Mouse (Mus musculus) brain, embryonic 14.5 days (tissue): Measurements from ENCODE around the gene Cyp26a1. TPM values are rescaled to one million over a fixed set of nuclear protein-coding genes. Genes with fewer than 3 reads are reported as not detected.
A peak's percentile ranks its signal among the peaks of the same experiment; 100 is the strongest.

ENCODE experiments used
- DNase-seq: peaks from one replicate; pipeline ENCODE4 v3.0.0-alpha.2; 2011; ENCODE audit warnings: low read depth
- CTCF ChIP-seq: fragments of 200-500 bp; IDR thresholded peaks from 2 replicates; pipeline ENCODE4 v1.5.1; 2012; ENCODE audit warnings: inconsistent platforms, mild to moderate bottlenecking, moderate library complexity, borderline replicate concordance; ENCODE audit not compliant: insufficient read depth, insufficient read length; ENCODE audit errors: extremely low read depth
- POLR2A ChIP-seq: fragments of 200-500 bp; IDR thresholded peaks from 2 replicates; pipeline ENCODE4 v1.6.1; 2012; ENCODE audit warnings: mild to moderate bottlenecking, inconsistent platforms, borderline replicate concordance; ENCODE audit not compliant: poor library complexity, insufficient read depth, insufficient read length, severe bottlenecking; ENCODE audit errors: extremely low read depth
- polyA plus RNA-seq: library from polyadenylated mRNA; depleted of rRNA; stranded (reverse); fragments of >200 nt; gene quantifications from 2 replicates; pipeline ENCODE4 v1.2.3, GENCODE M21; 2012; rRNA removed

Gene Cyp26a1
- 0.08 and 0.14 TPM in 2 replicates for polyA plus RNA-seq

DNA sequence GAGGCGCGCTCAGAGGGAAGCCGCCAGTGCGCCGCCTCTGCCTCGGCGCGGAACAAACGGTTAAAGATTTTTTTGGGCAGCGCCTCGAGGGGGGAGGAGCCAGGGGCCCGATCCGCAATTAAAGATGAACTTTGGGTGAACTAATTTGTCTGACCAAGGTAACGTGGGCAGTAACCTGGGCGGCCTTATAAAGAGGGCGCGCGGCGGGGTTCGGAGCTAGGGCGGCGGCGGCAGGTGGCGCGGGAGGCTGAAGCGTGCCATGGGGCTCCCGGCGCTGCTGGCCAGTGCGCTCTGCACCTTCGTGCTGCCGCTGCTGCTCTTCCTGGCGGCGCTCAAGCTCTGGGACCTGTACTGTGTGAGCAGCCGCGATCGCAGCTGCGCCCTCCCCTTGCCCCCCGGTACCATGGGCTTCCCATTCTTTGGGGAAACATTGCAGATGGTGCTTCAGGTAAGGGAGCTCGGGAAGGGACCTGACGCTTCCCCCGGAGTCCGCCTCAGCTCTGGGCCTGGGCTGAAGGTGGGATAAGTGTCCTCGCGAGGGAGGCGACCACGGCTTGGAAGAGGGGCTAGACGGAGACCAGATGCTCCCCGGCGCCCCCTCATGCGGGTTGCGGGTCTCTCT, at the start of gene Cyp26a1:
Gene Cyp26a1 (plus strand): TSS at position 148 of the 622 bp plus-strand sequence.
- no peak for TF ChIP-seq CTCF
- TF ChIP-seq POLR2A: no peak
- peak; percentile 28 for DNase-seq

DNA sequence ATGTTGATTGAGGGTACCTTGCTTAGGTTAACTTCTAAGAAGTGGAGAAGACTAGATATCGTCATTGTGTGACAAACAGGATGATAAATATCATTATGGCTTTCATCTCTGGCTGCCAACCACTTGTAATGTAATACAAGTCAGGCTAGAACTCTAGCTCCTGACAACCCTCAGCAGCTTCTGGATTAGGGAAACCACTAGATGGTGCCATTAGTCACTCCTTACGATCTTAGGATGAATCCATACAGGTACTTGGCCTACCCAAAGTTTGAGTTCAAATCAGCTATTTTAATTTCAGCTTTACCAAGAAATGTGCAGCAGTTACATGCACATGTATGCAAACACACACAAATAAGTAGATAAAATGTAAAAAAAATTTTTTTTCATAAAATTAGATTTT, 49.6 kb upstream of the Cyp26a1 start:
- peak; percentile 41 for DNase-seq
- TF ChIP-seq CTCF (peak; percentile 32; the same call in 1 of the 2 replicates), POLR2A (no peak)

DNA sequence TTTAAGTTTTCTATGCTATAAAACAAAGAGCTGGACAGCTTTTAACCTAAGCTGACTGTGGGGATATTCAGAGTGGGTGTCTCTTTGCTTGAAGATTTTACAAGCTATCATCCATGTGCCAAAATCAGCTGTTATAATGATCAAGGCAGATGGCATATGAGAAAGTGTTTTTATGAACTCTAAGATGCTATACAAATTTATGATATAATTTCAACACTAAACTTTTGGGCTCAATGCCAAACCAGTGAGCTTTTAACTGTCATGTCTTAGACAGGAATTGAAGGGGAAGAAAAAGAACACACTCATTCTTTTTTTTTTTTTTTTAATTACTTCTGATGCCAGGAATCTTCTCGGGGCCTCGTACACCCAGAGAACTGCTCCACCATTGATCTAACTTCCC, 47.1 kb upstream of the Cyp26a1 start:
- TF ChIP-seq CTCF: no peak
- no peak for TF ChIP-seq POLR2A
- DNase-seq: peak; percentile 66

DNA sequence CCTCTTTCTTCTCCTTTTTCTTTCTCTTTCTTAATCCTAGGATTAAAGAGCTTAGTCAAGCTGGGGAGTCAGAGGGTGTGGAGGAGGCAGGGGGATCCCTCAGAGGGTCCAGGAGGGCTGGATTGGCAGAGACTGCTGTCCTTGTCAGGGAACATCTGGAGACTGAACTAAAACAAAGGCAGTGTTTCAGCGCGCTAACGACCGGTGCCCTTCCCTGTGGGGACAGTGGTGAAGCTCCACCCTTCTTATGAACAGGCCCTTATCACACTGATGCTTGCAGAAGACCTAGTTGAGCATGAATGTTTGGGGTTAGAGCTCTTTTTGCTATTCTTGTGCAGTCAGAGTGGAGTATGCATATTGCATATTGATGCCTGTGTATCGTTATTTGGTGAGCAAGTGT, 43.6 kb upstream of the Cyp26a1 start:
- TF ChIP-seq CTCF (no peak), POLR2A (no peak)

DNA sequence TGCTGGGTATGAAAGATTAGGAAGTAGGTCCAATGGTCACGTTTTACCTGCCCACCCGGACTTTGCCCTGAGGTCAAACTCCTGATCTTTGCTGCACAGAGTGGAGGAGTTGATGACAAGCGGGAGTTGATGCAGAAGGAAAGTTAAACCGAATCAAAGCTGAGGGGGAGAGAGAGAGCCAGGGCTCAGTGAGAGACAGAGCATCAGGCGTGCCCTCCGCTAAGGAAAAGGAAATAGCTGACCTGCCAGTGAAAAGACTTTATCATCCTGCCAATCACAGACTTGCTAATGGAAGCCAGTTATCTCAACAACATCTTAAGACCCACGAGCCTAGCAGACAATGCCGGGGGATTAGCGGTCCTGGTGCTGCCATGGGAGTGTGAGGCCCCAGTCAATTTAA, 41.2 kb upstream of the Cyp26a1 start:
- TF ChIP-seq POLR2A (no peak), CTCF (no peak)
- peak; percentile 46 for DNase-seq

More for the DNA sequence above, 43.6 kb upstream of the Cyp26a1 start:
- no peak for DNase-seq

DNA sequence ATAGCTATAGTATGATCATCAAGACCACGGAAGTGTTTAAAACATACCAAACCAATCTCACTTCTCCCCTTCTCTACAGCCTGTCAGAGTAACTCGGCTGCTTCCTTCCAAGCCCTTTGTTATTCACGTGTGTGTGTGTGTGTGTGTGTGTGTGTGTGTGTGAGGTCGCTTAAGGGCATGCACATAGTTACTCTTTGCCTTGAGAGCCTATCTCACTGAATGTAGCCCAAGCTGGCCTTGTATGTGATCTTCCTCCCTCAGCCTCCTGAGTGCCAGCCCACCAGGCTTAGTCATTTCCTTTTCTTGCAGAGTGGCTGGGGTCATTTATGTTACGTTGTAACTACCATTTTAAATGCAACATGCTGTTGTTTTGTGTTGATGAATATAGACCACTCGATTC, 32.3 kb upstream of the Cyp26a1 start:
- no peak for TF ChIP-seq CTCF
- TF ChIP-seq POLR2A: no peak
- no peak for DNase-seq

DNA sequence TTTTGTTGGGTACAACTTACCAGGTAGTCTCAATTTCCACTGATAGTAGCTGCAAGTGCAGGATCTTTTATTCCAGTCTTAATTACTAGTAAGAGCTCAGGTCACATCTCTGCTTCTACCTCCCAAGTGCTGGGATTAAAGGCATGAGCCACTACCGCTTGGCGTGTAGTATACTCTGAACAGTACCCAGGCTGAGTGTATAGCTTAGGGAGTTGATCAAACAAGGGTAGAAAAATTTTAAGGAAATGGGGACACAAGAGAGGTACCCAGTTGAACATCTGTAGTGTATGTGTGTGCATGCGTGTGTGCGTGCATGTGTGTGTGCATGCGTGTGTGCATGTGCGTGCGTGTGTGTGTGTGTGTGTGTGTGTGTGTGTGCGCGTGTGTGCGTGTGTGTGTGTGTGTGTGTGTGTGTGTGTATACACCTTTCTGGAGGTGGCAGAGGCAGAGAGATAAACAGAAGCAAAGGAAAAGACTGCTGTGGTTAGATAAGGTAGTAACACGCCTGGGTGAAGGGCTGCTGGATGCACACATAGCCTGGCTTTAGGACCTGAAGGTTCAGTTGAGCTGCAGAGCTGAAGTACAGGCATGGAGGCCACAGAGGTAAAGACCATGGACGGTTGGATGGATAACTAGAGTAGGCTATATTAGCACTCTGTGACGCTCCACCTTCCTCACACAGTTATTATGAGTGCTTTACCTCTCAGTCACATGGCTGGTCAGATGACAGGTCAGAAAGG, 29.6 kb upstream of the Cyp26a1 start:
- DNase-seq: no peak
- no peak for TF ChIP-seq CTCF
- no peak for TF ChIP-seq POLR2A

DNA sequence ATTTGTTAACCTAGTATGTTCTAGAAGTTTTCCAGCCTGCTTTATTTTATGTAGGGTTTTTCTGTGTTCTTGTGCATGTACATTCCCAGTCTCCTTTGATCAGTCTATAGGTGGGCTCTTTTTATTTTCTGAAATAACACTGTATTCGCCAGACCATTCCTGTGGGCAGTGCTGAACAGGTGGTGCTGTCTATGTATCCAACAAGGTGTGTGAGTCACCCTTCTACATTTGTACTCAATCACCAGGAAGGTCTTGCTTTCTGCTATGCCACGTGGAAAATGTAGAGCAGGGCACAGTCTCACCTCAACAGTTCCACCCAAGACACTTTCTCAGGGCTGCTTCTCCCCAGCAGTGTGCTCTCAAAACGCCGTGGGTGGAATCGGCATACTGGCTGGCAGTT, 28.9 kb upstream of the Cyp26a1 start:
- TF ChIP-seq POLR2A (no peak), CTCF (no peak)
- no peak for DNase-seq

DNA sequence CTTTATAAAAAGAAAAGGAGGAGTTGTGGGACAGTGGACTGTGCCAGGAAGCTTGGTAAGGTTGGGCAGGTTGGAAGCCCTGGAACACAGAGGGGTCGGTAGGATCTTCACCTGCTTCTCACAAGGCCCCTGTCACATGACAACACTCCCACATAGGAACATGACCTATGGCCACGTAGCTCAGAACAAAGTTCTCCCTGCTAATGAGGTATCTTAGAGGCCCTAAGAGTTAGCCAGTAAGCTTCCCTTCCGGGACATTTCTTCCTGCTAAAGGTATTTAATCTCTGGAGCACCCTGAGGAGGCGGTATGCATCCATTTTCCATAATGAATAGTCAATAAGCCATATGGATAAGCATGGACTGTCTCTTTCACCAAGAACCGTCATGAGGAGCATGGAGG, 28.1 kb upstream of the Cyp26a1 start:
- DNase-seq: no peak
- TF ChIP-seq CTCF (no peak), POLR2A (no peak)

DNA sequence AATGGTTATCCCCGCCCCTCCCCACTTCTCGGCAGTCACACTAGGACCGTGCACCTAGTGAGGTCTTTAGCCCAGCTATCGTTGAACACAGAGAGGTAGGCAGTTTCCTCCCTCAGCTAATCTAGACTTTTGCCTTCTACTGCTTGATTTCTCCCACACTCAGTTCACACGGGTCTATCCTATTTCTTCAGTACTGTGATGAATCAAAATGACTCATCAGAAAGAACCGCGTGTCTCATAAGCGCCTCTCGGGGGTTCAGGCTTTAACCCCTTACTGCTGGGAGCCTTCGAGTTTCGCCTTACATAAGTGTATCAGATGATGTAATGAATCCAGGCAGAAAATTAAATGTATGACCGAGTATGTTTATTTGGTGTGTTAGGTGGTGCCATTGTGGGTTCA, 24.2 kb upstream of the Cyp26a1 start:
- no peak for DNase-seq
- TF ChIP-seq POLR2A: no peak
- TF ChIP-seq CTCF: no peak

DNA sequence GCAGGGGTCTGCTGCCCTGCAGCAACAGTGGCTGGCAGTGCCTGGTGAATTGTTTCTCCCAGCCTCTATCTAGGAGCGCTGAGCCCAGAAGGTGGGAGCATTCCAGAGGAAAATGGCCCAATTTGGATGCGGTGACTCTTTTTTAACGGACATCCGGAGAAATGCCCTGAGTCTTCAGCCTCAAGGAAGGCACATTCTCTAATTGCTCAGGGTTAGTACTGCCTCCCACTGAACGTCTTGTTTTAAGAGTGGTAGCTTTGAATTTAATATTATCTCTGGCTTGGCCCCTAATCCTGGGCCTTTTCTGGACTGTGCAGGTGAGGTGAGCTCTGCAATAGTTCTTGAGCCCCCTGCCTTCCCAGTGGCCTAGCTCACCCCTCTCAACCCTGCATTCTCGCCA, 12.3 kb upstream of the Cyp26a1 start, which contains the start of gene Cyp26c1:
Gene Cyp26c1 (plus strand): TSS at position 301 of the 400 bp plus-strand sequence.
- DNase-seq: no peak
- TF ChIP-seq CTCF: no peak
- no peak for TF ChIP-seq POLR2A

DNA sequence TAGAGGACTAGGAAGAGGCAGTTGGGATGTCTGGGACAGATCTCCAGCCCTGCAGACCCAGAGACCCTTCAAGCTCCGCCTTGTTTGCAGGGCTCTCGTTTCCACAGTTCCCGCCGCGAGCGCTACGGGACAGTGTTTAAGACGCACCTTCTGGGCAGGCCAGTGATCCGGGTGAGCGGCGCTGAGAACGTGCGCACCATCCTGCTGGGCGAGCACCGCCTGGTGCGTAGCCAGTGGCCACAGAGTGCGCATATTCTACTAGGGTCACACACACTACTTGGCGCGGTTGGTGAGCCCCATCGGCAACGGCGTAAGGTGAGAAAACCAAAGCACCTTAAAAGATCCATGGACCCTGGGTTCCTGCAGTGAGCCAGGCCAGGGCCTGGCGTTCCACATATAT, 11.3 kb upstream of the Cyp26a1 start:
- DNase-seq: no peak

More for the DNA sequence above, 11.3 kb upstream of the Cyp26a1 start:
- no peak for TF ChIP-seq POLR2A
- no peak for TF ChIP-seq CTCF
